Mouse (Mus musculus) bone marrow, adult 2 months (tissue): Measurements from ENCODE around the gene Enoph1. TPM values are rescaled to one million over a fixed set of nuclear protein-coding genes. Genes with fewer than 3 reads are reported as not detected.

Source experiments
- H3K27ac ChIP-seq: fragments of 200-500 bp; 2 replicates; pipeline ENCODE4 v1.5.1; 2012; ENCODE audit warnings: low read depth, mild to moderate bottlenecking, control low read depth, inconsistent platforms, low read length; ENCODE audit not compliant: control insufficient read depth, poor library complexity, insufficient read depth
- H3K4me1 ChIP-seq: fragments of 200-500 bp; 2 replicates; pipeline ENCODE4 v1.6.1; 2011; ENCODE audit warnings: low read length; ENCODE audit not compliant: control insufficient read depth, insufficient read depth
- H3K4me3 ChIP-seq: fragments of 200-500 bp; replicated peaks from 2 replicates; pipeline ENCODE3; 2011; ENCODE audit warnings: mild to moderate bottlenecking, low read depth, low read length, control low read depth; ENCODE audit not compliant: control insufficient read depth
- CTCF ChIP-seq: fragments of 200-500 bp; IDR thresholded peaks from 2 replicates; pipeline ENCODE4 v1.5.1; 2011; ENCODE audit warnings: low read length, control low read depth; ENCODE audit not compliant: control insufficient read depth, insufficient read depth
- POLR2A ChIP-seq: fragments of 200-500 bp; IDR thresholded peaks from 2 replicates; pipeline ENCODE4 v1.6.1; 2011; ENCODE audit warnings: low read depth, mild to moderate bottlenecking, control low read depth, low read length, borderline replicate concordance; ENCODE audit not compliant: control insufficient read depth
- whole genome bisulfite sequencing: fragments of 180-500 bp; shearing (Covaris S2); methylation state at CpG from one replicate; pipeline ENCODE4 v1.1.7; 2018; 5-methylcytosine and 5-hydroxymethylcytosine counted together
- polyA plus RNA-seq: library from polyadenylated mRNA; stranded (reverse); fragments of >200 nt; gene quantifications from 2 replicates; pipeline ENCODE4 v1.2.4, GENCODE M21; 2011; ENCODE audit warnings: low replicate concordance; ENCODE audit not compliant: missing spikeins, insufficient read depth, insufficient read length

The Enoph1 gene
- polyA plus RNA-seq, 1 experiment, result 7.5 TPM

DNA sequence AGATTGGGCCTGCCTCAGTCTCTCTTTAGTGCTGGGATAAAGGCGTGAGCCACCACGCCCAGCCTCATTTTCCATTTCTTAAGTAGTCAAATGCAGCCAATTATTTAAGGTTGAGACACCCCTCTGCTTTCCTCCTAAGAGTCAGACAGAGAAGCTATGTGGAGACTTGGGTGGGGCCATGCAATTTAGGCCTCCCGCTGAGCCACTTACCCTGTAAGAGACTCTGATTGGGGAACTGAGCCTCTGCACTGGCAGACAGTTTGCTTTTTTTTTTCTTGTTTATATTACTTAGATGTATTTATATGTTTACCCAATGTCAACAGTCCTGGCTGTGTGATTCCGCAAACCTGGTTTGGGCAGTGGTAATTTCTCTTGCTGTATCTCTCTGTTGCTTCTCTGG, 4.2 kb downstream of the Enoph1 start:
- Histone ChIP-seq H3K27ac (no peak overlapping the region), H3K4me3 (no peak overlapping the region), H3K4me1 (no peaks in the 10 kb centered on the region; the same call in none of the 2 replicates)
- WGBS, result 80% methylated on average over 4 of the region's 4 CpGs
- TF ChIP-seq CTCF (no peak), POLR2A (no peak)

DNA sequence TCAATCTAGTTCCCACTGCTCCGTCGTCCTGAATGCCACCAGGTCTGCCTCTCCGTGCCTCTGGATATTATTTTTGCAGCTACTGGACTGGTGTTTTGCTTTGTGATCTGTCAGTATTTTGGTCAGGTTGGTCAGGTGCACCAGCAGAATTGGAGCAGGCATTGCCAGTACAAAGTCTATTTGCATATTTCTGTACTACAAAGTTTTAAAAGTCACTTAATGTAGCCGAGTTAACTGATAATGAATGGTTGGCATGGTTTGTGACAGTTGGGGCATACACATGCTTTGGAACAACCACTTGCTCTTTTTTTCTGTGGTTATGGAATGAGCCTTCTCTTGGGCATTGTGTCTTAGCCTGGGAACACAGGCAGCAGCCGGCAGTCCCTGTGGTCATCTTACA, 4.8 kb downstream of the Enoph1 start:
- Histone ChIP-seq H3K27ac (no peak overlapping the region), H3K4me1 (no peaks in the 10 kb centered on the region; the same call in none of the 2 replicates), H3K4me3 (no peak overlapping the region)
- WGBS, result 80% methylated on average over 5 of the region's 5 CpGs
- TF ChIP-seq CTCF (no peak), POLR2A (no peak)

DNA sequence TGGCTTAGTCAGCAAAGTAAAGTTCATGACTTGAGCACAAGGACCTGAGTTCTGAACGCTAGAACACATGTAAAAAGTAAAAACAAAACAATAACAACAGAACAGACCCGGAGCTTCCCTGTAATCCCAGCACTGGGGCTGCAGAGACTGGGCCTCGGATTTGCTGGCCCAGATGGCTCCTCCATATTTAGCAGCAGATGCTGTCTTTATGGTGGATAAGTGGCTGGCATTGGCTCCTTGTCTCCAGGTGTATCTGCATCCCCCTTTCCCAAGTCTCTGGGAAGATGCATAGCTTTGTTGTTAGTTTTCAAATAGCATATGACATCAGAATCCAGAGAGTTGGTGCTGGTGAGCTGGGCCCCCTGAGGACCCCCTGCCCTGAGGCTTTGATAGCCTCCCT, 6.3 kb downstream of the Enoph1 start:
- 80% methylated on average over 3 of the region's 3 CpGs for WGBS
- no peak overlapping the region for H3K4me3 ChIP-seq
- H3K4me1 ChIP-seq, result no peaks in the 10 kb centered on the region; the same call in none of the 2 replicates
- H3K27ac ChIP-seq, result no peak overlapping the region
- no peak for TF ChIP-seq POLR2A
- no peak for TF ChIP-seq CTCF

DNA sequence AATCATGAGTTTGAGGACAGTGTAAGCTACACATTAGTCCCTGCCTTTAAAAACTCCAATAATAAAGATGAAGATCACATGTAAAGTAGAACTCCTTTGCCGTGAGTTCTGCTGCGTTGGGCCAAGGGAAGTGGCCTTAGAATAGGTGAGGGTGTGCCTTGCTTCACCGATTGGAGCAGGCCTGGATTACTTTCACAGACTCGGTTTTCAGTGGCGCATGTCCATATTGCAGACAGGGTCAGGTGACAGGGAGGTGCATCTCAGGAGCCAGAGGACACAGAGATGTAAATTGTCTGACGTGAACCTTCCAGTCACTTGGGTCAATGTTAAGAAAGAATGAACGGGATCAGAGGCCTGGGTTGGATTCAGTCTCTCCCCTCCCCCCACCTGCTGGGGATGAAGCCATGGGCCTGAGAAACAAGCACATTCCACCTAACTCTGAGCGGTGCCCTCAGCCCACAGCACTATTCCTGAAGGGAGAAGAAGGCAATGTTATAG, 7.4 kb downstream of the Enoph1 start:
- Histone ChIP-seq H3K4me1 (no peaks in the 10 kb centered on the region; the same call in 1 of the 2 replicates), H3K27ac (no peak overlapping the region), H3K4me3 (no peak overlapping the region)
- 85% methylated on average over 8 of the region's 8 CpGs for WGBS
- TF ChIP-seq CTCF (no peak), POLR2A (no peak)

DNA sequence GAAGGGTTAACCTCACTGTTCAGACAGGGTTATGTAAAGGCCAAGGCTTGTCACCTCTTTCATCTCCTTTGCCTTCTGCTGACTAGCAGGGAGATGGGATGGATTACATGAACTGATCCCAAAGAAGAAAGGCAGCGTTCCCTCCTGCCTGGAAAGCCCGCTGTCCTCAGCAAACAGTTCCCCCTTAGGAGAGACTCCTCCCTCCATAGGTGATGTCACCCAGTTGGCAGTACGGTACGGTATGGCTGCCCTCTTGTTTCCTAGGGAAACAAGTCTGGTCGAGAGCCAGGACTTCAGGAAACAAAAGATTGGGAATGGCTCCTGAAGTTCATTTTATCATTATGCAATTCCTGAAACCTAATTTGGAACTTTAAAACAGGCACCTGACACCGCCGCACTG, 8.1 kb downstream of the Enoph1 start:
- no peak for TF ChIP-seq POLR2A
- TF ChIP-seq CTCF, result no peak
- no peak overlapping the region for H3K27ac ChIP-seq
- H3K4me1 ChIP-seq, result no peaks in the 10 kb centered on the region; the same call in 1 of the 2 replicates
- 84% methylated on average over 7 of the region's 7 CpGs for WGBS
- no peak overlapping the region for H3K4me3 ChIP-seq

DNA sequence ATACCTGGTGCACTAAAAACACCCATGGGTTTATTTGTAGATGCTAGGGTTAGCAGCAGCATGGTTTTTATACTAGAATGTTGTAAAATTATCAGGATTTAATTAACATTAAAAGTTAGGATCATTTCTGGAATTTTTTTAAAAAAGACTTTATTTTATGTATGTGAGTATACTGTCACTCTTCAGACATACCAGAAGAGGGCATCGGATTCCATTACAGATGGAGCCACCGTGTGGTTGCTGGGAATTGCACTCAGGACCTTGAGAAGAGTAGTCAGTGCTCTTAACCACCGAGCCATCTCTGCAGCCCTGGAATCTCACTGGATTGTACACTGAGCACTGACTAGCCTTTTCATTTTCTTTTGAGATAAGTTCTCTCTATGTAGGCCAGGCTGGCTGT, 10.1 kb downstream of the Enoph1 start:
- H3K4me1 ChIP-seq, result no peaks in the 10 kb centered on the region; the same call in 1 of the 2 replicates
- 68% methylated on average over 3 of the region's 3 CpGs for WGBS

DNA sequence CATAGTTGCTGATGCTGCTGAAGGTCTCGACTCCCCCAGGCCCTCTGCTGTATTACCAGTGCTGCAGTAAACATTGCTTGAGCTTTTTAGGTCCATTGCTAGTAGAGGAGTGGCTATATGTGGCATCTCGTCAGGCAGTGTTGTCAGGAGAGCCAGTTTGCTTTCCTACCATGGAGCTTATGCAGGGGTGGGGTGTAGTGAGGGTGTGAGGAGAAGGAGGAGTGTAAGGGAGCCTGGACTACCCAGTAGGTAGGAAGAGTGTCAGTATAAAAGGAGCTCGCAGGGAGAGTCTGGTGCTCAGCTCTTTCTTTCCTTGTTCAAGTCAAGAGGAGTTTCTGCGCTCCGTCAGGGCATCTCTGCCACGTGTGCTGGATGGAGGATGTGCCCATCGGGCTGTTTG, 12.9 kb downstream of the Enoph1 start:
- TF ChIP-seq POLR2A (no peak), CTCF (no peak)
- WGBS, result 79% methylated on average over 7 of the region's 7 CpGs
- no peak overlapping the region for H3K27ac ChIP-seq
- no peaks in the 10 kb centered on the region; the same call in 1 of the 2 replicates for H3K4me1 ChIP-seq
- no peak overlapping the region for H3K4me3 ChIP-seq

More for the DNA sequence above, 10.1 kb downstream of the Enoph1 start:
- H3K4me3 ChIP-seq, result no peak overlapping the region
- no peak overlapping the region for H3K27ac ChIP-seq
- TF ChIP-seq POLR2A, result no peak
- TF ChIP-seq CTCF, result no peak

DNA sequence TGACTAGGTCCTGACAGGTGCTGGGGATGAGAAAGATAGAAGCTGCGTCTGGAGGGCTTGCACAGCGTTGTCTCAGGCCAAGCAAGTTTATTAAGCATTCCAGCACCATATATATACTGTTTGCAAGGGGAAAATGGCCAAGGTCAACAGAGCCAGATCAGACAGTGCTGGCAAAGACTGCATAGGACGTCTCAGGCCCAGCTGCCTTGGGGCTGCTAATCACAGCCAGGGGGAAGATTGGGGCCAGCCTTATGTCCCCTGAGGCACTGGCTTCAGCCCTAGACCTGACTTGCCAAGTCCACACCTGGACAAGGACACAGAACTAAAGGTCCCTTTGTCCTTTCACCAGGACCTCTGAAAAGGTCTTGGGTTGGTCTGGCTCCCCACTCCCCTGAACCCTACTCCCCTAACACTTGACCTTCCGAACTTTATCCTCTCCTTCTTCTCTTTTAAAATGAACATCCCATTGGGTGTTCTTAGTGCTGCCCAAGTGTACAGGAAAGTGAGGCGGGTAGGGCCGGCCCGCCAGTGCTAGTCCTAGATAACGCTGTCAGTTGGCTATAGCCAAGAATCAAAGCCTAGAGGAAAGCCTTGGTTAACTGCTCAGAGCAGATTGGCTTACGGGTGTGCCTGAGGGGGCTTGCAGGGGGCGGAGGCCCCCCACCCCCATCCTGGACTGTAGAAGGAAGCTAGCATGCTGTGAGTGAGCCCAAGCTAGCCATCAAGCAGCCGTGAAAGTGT, 15.2 kb downstream of the Enoph1 start:
- Histone ChIP-seq H3K4me1 (no peaks in the 10 kb centered on the region), H3K27ac (no peak overlapping the region), H3K4me3 (no peak overlapping the region)
- WGBS, result 56% methylated on average over 11 of the region's 11 CpGs
- TF ChIP-seq CTCF (no peak), POLR2A (no peak)
